Mouse (Mus musculus): ENCODE measurements around the gene Abcc8. TPM values are rescaled to one million over a fixed set of nuclear protein-coding genes. Genes with fewer than 3 reads are reported as not detected.

Abcc8 gene
- polyA plus RNA-seq, 1 experiment = not detected

DNA sequence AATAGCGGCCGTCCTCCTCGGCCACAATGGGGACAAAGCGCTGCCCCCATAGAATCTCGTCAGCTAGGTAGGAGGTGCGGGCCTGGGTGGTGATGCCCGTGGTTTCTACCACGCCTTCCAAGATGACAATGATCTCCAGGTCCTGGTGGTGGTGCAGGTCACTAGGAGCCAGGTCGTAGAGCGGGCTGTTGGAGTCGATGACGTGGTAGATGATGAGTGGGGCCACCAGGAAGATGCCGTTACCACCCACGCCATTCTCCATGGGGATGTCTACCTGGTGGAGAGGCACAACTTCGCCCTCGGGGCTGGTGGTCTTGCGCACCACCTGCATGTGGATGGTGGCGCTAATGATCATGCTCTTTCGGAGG lies 80.9 kb downstream of the Abcc8 start:
- no peak overlapping the region for H3K4me3 ChIP-seq (replicated peaks; ENCODE audit: control insufficient read depth, low read depth, low read length)
- WGBS = 82% methylated on average over 19 of the region's 19 CpGs
- TF ChIP-seq CTCF (IDR thresholded peaks at IDR 0.05; ENCODE audit: control insufficient read depth, insufficient read depth, low read length) (no peak), POLR2A (IDR thresholded peaks at IDR 0.05; ENCODE audit: borderline replicate concordance, control insufficient read depth, low read depth, low read length) (peak; percentile 13; the same call in 1 of the 2 replicates)
- no peaks in the 10 kb centered on the region for H3K4me1 ChIP-seq (ENCODE audit: control insufficient read depth, insufficient read depth, low read length)
- no peak overlapping the region for H3K27ac ChIP-seq (ENCODE audit: control insufficient read depth, insufficient read depth, low read depth, low read length, poor library complexity)

- TF ChIP-seq POLR2A (IDR thresholded peaks at IDR 0.05; ENCODE audit: borderline replicate concordance, control insufficient read depth, low read depth, low read length) = no peak
- no peak for TF ChIP-seq CTCF (IDR thresholded peaks at IDR 0.05; ENCODE audit: control insufficient read depth, insufficient read depth, low read length)
- 77% methylated on average over 19 of the region's 19 CpGs for WGBS
- H3K4me3 ChIP-seq (replicated peaks; ENCODE audit: control insufficient read depth, low read depth, low read length) = no peak overlapping the region
These were observed 81.5 kb downstream of the Abcc8 start for GRCm38 (mm10) chr7:46098221-46098918.

GRCm38 (mm10) chr7:46097319-46097783 lies 82.5 kb downstream of the Abcc8 start:
- Histone ChIP-seq H3K27ac (ENCODE audit: control insufficient read depth, insufficient read depth, low read depth, low read length, poor library complexity) (no peak overlapping the region), H3K4me1 (ENCODE audit: control insufficient read depth, insufficient read depth, low read length) (no peaks in the 10 kb centered on the region), H3K4me3 (replicated peaks; ENCODE audit: control insufficient read depth, low read depth, low read length) (no peak overlapping the region)
- WGBS = 74% methylated on average over 4 of the region's 4 CpGs
- no peak for TF ChIP-seq POLR2A (IDR thresholded peaks at IDR 0.05; ENCODE audit: borderline replicate concordance, control insufficient read depth, low read depth, low read length)
- no peak for TF ChIP-seq CTCF (IDR thresholded peaks at IDR 0.05; ENCODE audit: control insufficient read depth, insufficient read depth, low read length)

More at GRCm38 (mm10) chr7:46098221-46098918, 81.5 kb downstream of the Abcc8 start:
- Histone ChIP-seq H3K4me1 (ENCODE audit: control insufficient read depth, insufficient read depth, low read length) (no peaks in the 10 kb centered on the region), H3K27ac (ENCODE audit: control insufficient read depth, insufficient read depth, low read depth, low read length, poor library complexity) (no peak overlapping the region)

DNA sequence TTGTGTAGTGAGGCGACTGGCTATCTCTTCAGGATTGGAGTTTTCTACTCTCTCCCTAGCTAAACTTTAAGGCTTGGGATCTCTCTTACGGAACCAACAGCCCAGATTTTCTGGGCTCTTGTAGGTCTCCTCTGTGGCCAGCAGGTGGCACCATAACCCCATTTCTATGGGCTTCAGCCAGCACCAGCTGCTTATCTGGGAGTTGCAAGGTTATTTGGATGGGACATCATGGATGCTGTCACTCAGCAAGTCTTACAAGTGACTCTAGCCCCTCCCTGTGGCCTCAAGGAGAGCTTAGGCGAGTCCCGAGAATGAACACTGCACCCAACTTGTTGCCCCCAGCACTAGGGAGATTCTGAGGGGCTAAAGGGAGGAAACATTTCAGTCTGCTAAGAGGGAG lies 83.7 kb downstream of the Abcc8 start:
- TF ChIP-seq POLR2A (IDR thresholded peaks at IDR 0.05; ENCODE audit: borderline replicate concordance, control insufficient read depth, low read depth, low read length) (no peak), CTCF (IDR thresholded peaks at IDR 0.05; ENCODE audit: control insufficient read depth, insufficient read depth, low read length) (peak; percentile 87)
- Histone ChIP-seq H3K4me1 (ENCODE audit: control insufficient read depth, insufficient read depth, low read length) (no peaks in the 10 kb centered on the region), H3K4me3 (replicated peaks; ENCODE audit: control insufficient read depth, low read depth, low read length) (no peak overlapping the region), H3K27ac (ENCODE audit: control insufficient read depth, insufficient read depth, low read depth, low read length, poor library complexity) (no peak overlapping the region)
- WGBS = 1% methylated on average over 4 of the region's 4 CpGs

- H3K4me1 ChIP-seq (ENCODE audit: control insufficient read depth, insufficient read depth, low read length) = no peaks in the 10 kb centered on the region
- H3K27ac ChIP-seq (ENCODE audit: control insufficient read depth, insufficient read depth, low read depth, low read length, poor library complexity) = no peak overlapping the region
- no peak overlapping the region for H3K4me3 ChIP-seq (replicated peaks; ENCODE audit: control insufficient read depth, low read depth, low read length)
- 71% methylated on average over 8 of the region's 8 CpGs for WGBS
- no peak for TF ChIP-seq CTCF (IDR thresholded peaks at IDR 0.05; ENCODE audit: control insufficient read depth, insufficient read depth, low read length)
- no peak for TF ChIP-seq POLR2A (IDR thresholded peaks at IDR 0.05; ENCODE audit: borderline replicate concordance, control insufficient read depth, low read depth, low read length)
These were observed 87.0 kb downstream of the Abcc8 start for GRCm38 (mm10) chr7:46092803-46093202.

- no peaks in the 10 kb centered on the region for H3K4me1 ChIP-seq (ENCODE audit: control insufficient read depth, insufficient read depth, low read length)
- 3% methylated on average over 6 of the region's 6 CpGs for WGBS
- no peak overlapping the region for H3K4me3 ChIP-seq (replicated peaks; ENCODE audit: control insufficient read depth, low read depth, low read length)
- TF ChIP-seq CTCF (IDR thresholded peaks at IDR 0.05; ENCODE audit: control insufficient read depth, insufficient read depth, low read length) (no peak), POLR2A (IDR thresholded peaks at IDR 0.05; ENCODE audit: borderline replicate concordance, control insufficient read depth, low read depth, low read length) (no peak)
- H3K27ac ChIP-seq (ENCODE audit: control insufficient read depth, insufficient read depth, low read depth, low read length, poor library complexity) = no peak overlapping the region
These were observed 91.6 kb downstream of the Abcc8 start for GRCm38 (mm10) chr7:46088241-46088640.

DNA sequence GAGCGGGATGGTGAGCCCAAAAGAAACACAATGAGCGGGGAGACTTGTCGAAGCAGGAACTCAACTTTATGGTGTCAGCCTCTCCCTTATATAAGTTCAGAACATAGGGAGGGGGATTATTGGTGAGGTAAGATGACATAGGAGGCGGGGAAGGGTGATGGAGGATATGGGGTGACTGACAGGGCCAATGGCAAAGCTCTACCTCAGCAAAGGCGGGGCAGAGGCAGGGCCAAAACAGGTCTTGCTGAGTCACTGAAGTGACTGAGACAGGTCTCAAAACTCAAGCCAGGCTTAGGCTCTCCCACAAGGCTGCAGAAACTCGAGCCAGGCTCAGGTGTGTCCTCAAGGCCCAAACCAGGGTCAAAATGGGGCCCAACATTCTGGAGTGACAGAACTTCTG lies 93.5 kb downstream of the Abcc8 start:
- WGBS = 72% methylated on average over 6 of the region's 6 CpGs
- TF ChIP-seq POLR2A (IDR thresholded peaks at IDR 0.05; ENCODE audit: borderline replicate concordance, control insufficient read depth, low read depth, low read length) = no peak
- no peak for TF ChIP-seq CTCF (IDR thresholded peaks at IDR 0.05; ENCODE audit: control insufficient read depth, insufficient read depth, low read length)
- H3K4me3 ChIP-seq (replicated peaks; ENCODE audit: control insufficient read depth, low read depth, low read length) = no peak overlapping the region
- H3K4me1 ChIP-seq (ENCODE audit: control insufficient read depth, insufficient read depth, low read length) = no peaks in the 10 kb centered on the region
- H3K27ac ChIP-seq (ENCODE audit: control insufficient read depth, insufficient read depth, low read depth, low read length, poor library complexity) = no peak overlapping the region

DNA sequence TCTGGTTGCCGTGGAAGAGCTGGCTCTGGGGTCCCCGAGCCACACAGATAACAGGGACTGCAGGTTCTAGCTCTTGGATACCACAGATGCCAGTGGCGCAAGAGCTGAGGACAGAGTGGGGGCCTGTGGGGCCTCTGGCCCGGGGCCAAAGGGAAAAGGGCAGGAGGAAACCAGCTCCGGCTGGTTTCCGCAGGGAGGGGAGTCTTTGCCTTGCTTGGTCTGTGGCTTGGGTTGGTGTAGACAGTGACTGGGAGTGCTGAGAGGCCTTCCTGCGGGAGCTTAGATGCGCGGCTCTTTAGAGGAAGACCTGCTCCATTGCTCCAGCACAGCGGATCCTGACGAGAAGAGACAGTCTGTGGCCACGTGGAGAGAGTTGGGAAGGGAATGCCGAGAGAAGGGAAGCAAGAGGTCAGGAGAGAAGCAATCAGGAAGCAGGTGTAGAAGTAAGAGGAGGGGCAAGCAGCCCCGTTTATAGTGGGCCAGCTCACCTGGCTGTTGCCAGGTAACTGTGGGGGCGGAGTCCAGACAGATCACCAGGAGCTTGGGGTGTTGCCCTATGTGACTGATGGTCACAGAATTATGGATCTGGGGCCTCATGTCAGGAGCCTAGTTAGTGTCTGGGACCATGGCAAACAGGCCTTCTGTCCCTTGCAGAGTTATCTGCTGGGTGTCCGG lies 94.9 kb downstream of the Abcc8 start:
- Histone ChIP-seq H3K27ac (ENCODE audit: control insufficient read depth, insufficient read depth, low read depth, low read length, poor library complexity) (no peak overlapping the region), H3K4me1 (ENCODE audit: control insufficient read depth, insufficient read depth, low read length) (no peaks in the 10 kb centered on the region), H3K4me3 (replicated peaks; ENCODE audit: control insufficient read depth, low read depth, low read length) (no peak overlapping the region)
- no peak for TF ChIP-seq CTCF (IDR thresholded peaks at IDR 0.05; ENCODE audit: control insufficient read depth, insufficient read depth, low read length)
- no peak for TF ChIP-seq POLR2A (IDR thresholded peaks at IDR 0.05; ENCODE audit: borderline replicate concordance, control insufficient read depth, low read depth, low read length)
- 42% methylated on average over 16 of the region's 16 CpGs for WGBS

All from bone marrow, adult 2 months (tissue).